Mouse (Mus musculus) C2C12 (cell line): ENCODE data around the gene Zfp777.

Source experiments
- CEBPB ChIP-seq: IDR thresholded peaks from one replicate; pipeline ENCODE4 v1.6.1; 2011; ENCODE audit warnings: low read depth, mild to moderate bottlenecking, control low read depth, moderate library complexity
- CTCF ChIP-seq: IDR thresholded peaks from one replicate; pipeline ENCODE4 v1.5.1; 2011; ENCODE audit not compliant: control insufficient read depth, insufficient read depth, insufficient read length
- MYOD1 ChIP-seq: IDR thresholded peaks from one replicate; pipeline ENCODE4 v1.6.1; 2011; ENCODE audit warnings: low read depth; ENCODE audit not compliant: control insufficient read depth, insufficient read length
- MYOG ChIP-seq: IDR thresholded peaks from one replicate; pipeline ENCODE4 v1.6.1; 2011; ENCODE audit not compliant: control insufficient read depth, insufficient read length; ENCODE audit errors: extremely low read depth
- USF1 ChIP-seq: IDR thresholded peaks from one replicate; pipeline ENCODE4 v1.6.1; 2011; ENCODE audit warnings: low read depth, mild to moderate bottlenecking, control low read depth, moderate library complexity

- TF ChIP-seq CTCF (no peak), USF1 (no peak), MYOD1 (no peak), MYOG (no peak), CEBPB (no peak)
Observed at GRCm38 (mm10) chr6:48032661-48033060, 16.1 kb downstream of the Zfp777 start.
